Mouse (Mus musculus) lung, adult 2 months (tissue): ENCODE measurements around the gene 2010111I01Rik.

Experiments used
- CTCF ChIP-seq: fragments of 200-500 bp; IDR thresholded peaks from 2 replicates; pipeline ENCODE4 v1.5.1; 2011; ENCODE audit warnings: mild to moderate bottlenecking, low read length, control low read depth; ENCODE audit not compliant: insufficient read depth
- POLR2A ChIP-seq: fragments of 200-500 bp; IDR thresholded peaks from 2 replicates; pipeline ENCODE4 v1.6.1; 2011; ENCODE audit warnings: low read depth, mild to moderate bottlenecking, control low read depth, low read length, borderline replicate concordance; ENCODE audit errors: extremely low read depth

- TF ChIP-seq CTCF (no peak), POLR2A (no peak)
These were observed 68.7 kb downstream of the 2010111I01Rik start for GRCm38 (mm10) chr13:63033364-63033763.
